Mouse (Mus musculus) cerebellum, adult 2 months (tissue): ENCODE data around the gene Adat3.

Source experiments
- CTCF ChIP-seq: fragments of 200-500 bp; IDR thresholded peaks from 2 replicates; pipeline ENCODE4 v1.5.1; 2011; ENCODE audit warnings: low read depth, mild to moderate bottlenecking, control low read depth, low read length, moderate library complexity, borderline replicate concordance; ENCODE audit not compliant: insufficient read depth
- POLR2A ChIP-seq: fragments of 200-500 bp; IDR thresholded peaks from 2 replicates; pipeline ENCODE4 v1.6.1; 2011; ENCODE audit warnings: low read length, control low read depth, borderline replicate concordance; ENCODE audit not compliant: insufficient read depth

GRCm38 (mm10) chr10:80619465-80620244 is 17.0 kb downstream of the Adat3 start:
- TF ChIP-seq POLR2A, result no peak
- no peak for TF ChIP-seq CTCF
